Mouse (Mus musculus) left cerebral cortex, postnatal 14 days (tissue): ENCODE measurements around the gene Dzank1. TPM values are rescaled to one million over a fixed set of nuclear protein-coding genes. Genes with fewer than 3 reads are reported as not detected.

Source experiments
- DNase-seq, 2 experiments: peaks; one replicate each; pipeline ENCODE4 v3.0.0; 2021 to 2022; ENCODE audit warnings: low spot score in 2 of 2, mixed read lengths in 1 of 2
- intact Hi-C: fragments of 180-260 bp; cut with DNase I; formaldehyde crosslinking; loops from one replicate; pipeline ENCODE4 v1.15.1; 2025
- total RNA-seq, 2 experiments: library from RNA; stranded (reverse); gene quantifications; 2 replicates each; pipeline ENCODE4 v1.2.3; 2021

Gene Dzank1
- total RNA-seq, 2 experiments from 2014 or later = 121 to 134 TPM

- DNase-seq = no peak
- intact Hi-C loops = no loop called here
Observed at GRCm38 (mm10) chr2:144485439-144485838, 41.8 kb downstream of the Dzank1 start.

- intact Hi-C loops = no loop called here
- no peak for DNase-seq
Observed at GRCm38 (mm10) chr2:144484084-144484483, 43.1 kb downstream of the Dzank1 start.

GRCm38 (mm10) chr2:144479421-144479820, 47.8 kb downstream of the Dzank1 start:
- intact Hi-C loops = no loop called here
- DNase-seq = peak; percentile 29 to 68

GRCm38 (mm10) chr2:144467203-144467602, 60.0 kb downstream of the Dzank1 start:
- DNase-seq = no peak
- intact Hi-C loops = no loop called here

- intact Hi-C loops = no loop called here
- DNase-seq = peak in 1 of 2 experiments; percentile 59
Observed at GRCm38 (mm10) chr2:144465876-144466575, 61.2 kb downstream of the Dzank1 start.

GRCm38 (mm10) chr2:144464799-144465760, 62.1 kb downstream of the Dzank1 start:
- intact Hi-C loops = no loop called here
- DNase-seq = peak; percentile 61 to 78

- intact Hi-C loops = no loop called here
- no peak for DNase-seq
Observed at GRCm38 (mm10) chr2:144464182-144464581, 63.0 kb downstream of the Dzank1 start.

- intact Hi-C loops = loop anchor here (10.0 kb wide), 1 partner anchor 174 kb away; no protein-coding TSS in a partner anchor
Observed at GRCm38 (mm10) chr2:144458975-144459754, 68.0 kb downstream of the Dzank1 start.

GRCm38 (mm10) chr2:144458355-144458754, 68.9 kb downstream of the Dzank1 start:
- intact Hi-C loops = loop anchor here (10.0 kb wide), 1 partner anchor 174 kb away; no protein-coding TSS in a partner anchor

More at GRCm38 (mm10) chr2:144458975-144459754, 68.0 kb downstream of the Dzank1 start:
- peak; percentile 84 to 86 for DNase-seq

GRCm38 (mm10) chr2:144452364-144453008, 74.7 kb downstream of the Dzank1 start:
- DNase-seq = peak; percentile 83 to 91
- intact Hi-C loops = loop anchor here (5.0 to 10.0 kb wide), 3 partner anchors 168 to 1340 kb away; no protein-coding TSS in a partner anchor

More at GRCm38 (mm10) chr2:144458355-144458754, 68.9 kb downstream of the Dzank1 start:
- no peak for DNase-seq

- intact Hi-C loops = loop anchor here (5.0 to 10.0 kb wide), 3 partner anchors 166 to 1338 kb away; no protein-coding TSS in a partner anchor
- no peak for DNase-seq
Observed at GRCm38 (mm10) chr2:144450378-144450777, 76.8 kb downstream of the Dzank1 start.

GRCm38 (mm10) chr2:144446360-144446999, 80.7 kb downstream of the Dzank1 start:
- intact Hi-C loops = no loop called here
- no peak for DNase-seq

- intact Hi-C loops = no loop called here
- peak; percentile 40 to 58 for DNase-seq
Observed at GRCm38 (mm10) chr2:144441386-144441915, 85.8 kb downstream of the Dzank1 start.

GRCm38 (mm10) chr2:144439191-144439700, 88.0 kb downstream of the Dzank1 start:
- intact Hi-C loops = no loop called here
- no peak for DNase-seq

- intact Hi-C loops = no loop called here
- DNase-seq = no peak
Observed at GRCm38 (mm10) chr2:144438424-144438823, 88.8 kb downstream of the Dzank1 start.

GRCm38 (mm10) chr2:144435679-144436078, 91.5 kb downstream of the Dzank1 start:
- intact Hi-C loops = no loop called here
- DNase-seq = peak; percentile 27 to 49

- DNase-seq = no peak
- intact Hi-C loops = no loop called here
Observed at GRCm38 (mm10) chr2:144431286-144431825, 95.9 kb downstream of the Dzank1 start.
